Mouse (Mus musculus) mouse trophoblast stem cell (cell line): ENCODE data around the gene Mtmr10.

ENCODE experiments used
- in situ Hi-C, 2 experiments: fragments of 300-500 bp; cut with MseI, MboI; formaldehyde crosslinking; loops; 2 replicates in 1 of 2; 3 replicates in 1 of 2; pipeline ENCODE4 v1.15.1; 2025

Mtmr10 gene

GRCm38 (mm10) chr7:64291722-64292121 lies 4.3 kb downstream of the Mtmr10 start:
- in situ Hi-C loops: no loop called here

GRCm38 (mm10) chr7:64296286-64297010 lies 9.0 kb downstream of the Mtmr10 start:
- in situ Hi-C loops: no loop called here

- in situ Hi-C loops: no loop called here
Measured at GRCm38 (mm10) chr7:64310241-64310640, 22.8 kb downstream of the Mtmr10 start.

- in situ Hi-C loops: no loop called here
Measured at GRCm38 (mm10) chr7:64310756-64311155, 23.3 kb downstream of the Mtmr10 start.

- in situ Hi-C loops: no loop called here
Measured at GRCm38 (mm10) chr7:64312811-64313210, 25.4 kb downstream of the Mtmr10 start.

- in situ Hi-C loops: loop anchor here in 1 of 2 experiments (10.0 kb wide), 1 partner anchor 156 kb away; no protein-coding TSS in a partner anchor
Measured at GRCm38 (mm10) chr7:64321125-64321524, 33.7 kb downstream of the Mtmr10 start.

- in situ Hi-C loops: loop anchor here in 1 of 2 experiments (10.0 kb wide), 1 partner anchor 157 kb away; no protein-coding TSS in a partner anchor
Measured at GRCm38 (mm10) chr7:64321658-64322057, 34.2 kb downstream of the Mtmr10 start.

GRCm38 (mm10) chr7:64326892-64327291 lies 39.4 kb downstream of the Mtmr10 start:
- in situ Hi-C loops: loop anchor here in 1 of 2 experiments (10.0 kb wide), 1 partner anchor 162 kb away; no protein-coding TSS in a partner anchor

GRCm38 (mm10) chr7:64327486-64327885 lies 40.0 kb downstream of the Mtmr10 start:
- in situ Hi-C loops: loop anchor here in 1 of 2 experiments (10.0 kb wide), 1 partner anchor 163 kb away; no protein-coding TSS in a partner anchor

- in situ Hi-C loops: no loop called here
Measured at GRCm38 (mm10) chr7:64331309-64331708, 43.9 kb downstream of the Mtmr10 start.

- in situ Hi-C loops: no loop called here
Measured at GRCm38 (mm10) chr7:64332686-64333085, 45.2 kb downstream of the Mtmr10 start.

GRCm38 (mm10) chr7:64347813-64348212 lies 60.4 kb downstream of the Mtmr10 start:
- in situ Hi-C loops: no loop called here

GRCm38 (mm10) chr7:64349147-64349861 lies 61.9 kb downstream of the Mtmr10 start:
- in situ Hi-C loops: no loop called here

GRCm38 (mm10) chr7:64351087-64351486 lies 63.6 kb downstream of the Mtmr10 start:
- in situ Hi-C loops: no loop called here

- in situ Hi-C loops: no loop called here
Measured at GRCm38 (mm10) chr7:64354206-64354605, 66.8 kb downstream of the Mtmr10 start.

- in situ Hi-C loops: no loop called here
Measured at GRCm38 (mm10) chr7:64356661-64357060, 69.2 kb downstream of the Mtmr10 start.

- in situ Hi-C loops: no loop called here
Measured at GRCm38 (mm10) chr7:64357405-64357804, 70.0 kb downstream of the Mtmr10 start.

GRCm38 (mm10) chr7:64358666-64359065 lies 71.2 kb downstream of the Mtmr10 start:
- in situ Hi-C loops: no loop called here

GRCm38 (mm10) chr7:64359943-64360585 lies 72.6 kb downstream of the Mtmr10 start:
- in situ Hi-C loops: no loop called here

- in situ Hi-C loops: no loop called here
Measured at GRCm38 (mm10) chr7:64360586-64360945, 73.1 kb downstream of the Mtmr10 start.

- in situ Hi-C loops: no loop called here
Measured at GRCm38 (mm10) chr7:64365863-64366262, 78.4 kb downstream of the Mtmr10 start.

GRCm38 (mm10) chr7:64369841-64370240 lies 82.4 kb downstream of the Mtmr10 start:
- in situ Hi-C loops: no loop called here
